Mouse (Mus musculus) MEL-GATA-1-ER (cell line): ENCODE data around the gene Agap1.

ENCODE experiments used
- DNase-seq: peaks from one replicate; pipeline ENCODE4 v3.0.0-alpha.2; 2012; ENCODE audit warnings: low read depth; ENCODE audit errors: extremely low read depth

The Agap1 gene

DNA sequence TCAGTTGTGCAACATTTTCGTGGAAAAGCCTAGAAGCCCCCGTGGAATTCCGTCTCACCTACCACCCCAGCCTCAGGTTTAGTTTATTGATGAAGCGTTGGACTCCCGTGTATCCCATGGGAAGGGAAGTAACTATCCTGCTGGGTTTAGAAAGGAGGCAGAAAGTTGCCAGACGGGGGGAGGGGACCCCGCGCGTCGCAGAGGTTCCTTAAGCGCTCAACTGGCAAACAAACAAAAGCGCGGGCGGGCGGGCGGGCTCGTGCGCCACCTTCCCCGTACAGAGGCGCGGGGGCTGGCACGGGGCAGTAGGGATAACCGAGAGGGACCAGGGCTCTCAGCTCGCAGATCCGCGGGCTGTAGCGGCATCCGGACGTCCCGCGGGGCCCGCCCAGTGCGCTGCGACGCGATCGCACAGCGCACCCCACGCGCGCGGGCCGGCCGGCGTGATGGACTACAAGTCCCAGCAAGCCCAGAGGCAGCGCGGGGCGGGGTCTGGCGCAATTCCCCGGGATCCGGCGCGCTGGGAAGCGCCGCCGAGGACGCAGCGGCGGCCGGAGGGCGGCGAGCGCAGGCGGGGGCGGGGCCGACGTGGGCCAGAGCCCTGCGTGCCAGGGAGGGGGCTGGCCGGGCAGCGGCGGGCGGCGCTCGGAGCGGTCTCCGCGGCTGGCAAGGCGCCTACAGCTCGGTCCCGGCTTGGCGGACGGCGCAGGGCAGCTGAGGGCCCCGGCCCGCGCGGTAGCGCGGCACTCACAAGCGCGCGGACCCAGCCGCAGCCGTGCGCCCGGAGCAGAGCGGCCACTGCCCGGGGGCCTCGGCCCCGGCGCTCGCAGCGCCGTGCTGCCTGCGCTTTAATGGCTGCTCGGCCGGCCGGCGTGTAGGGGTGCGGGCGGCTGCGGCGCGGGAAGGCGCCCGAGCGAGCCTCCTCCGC, at the start of gene Agap1:
Gene Agap1 (plus strand): TSS at position 611 of the 928 bp plus-strand sequence.
- no peak for DNase-seq

DNA sequence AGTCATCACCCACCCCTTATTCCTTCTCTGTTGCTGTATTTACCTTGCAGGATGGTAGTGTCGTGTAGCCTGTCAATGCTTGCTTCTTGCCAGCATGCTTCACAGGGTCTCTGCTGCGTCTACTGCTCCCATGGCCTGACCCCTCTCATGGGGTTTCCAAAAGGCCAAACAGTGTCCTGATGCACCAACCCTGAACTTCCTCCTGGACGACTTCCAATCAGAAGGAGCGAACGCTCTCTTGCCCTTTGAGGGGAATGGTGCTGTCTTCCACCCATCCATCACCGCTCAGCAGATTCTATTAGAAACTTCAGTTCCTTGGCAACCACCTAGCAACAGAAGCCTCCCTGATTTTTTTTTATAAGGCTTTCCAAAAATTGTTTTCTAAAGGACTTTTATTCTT, 48.6 kb upstream of the Agap1 start:
- no peak for DNase-seq

DNA sequence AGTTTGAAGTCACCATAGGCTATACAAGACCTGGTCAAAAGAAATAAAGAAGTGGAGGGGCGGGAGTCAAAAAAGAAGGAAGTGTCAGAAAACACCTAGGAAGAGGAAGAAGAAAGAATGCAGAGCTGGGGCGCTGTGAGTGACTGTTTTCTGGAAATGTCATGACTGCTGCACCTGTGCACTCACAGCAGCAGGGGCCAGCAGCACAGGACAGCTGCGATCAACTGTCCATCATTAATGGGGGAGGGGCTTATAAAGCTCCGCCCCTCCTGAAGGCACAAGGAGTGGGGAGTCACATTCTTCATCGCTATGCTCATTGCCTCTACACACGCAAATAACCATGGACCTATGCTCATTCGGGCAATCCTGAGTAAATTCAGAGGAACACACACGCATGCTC, 46.6 kb upstream of the Agap1 start:
- DNase-seq = no peak

DNA sequence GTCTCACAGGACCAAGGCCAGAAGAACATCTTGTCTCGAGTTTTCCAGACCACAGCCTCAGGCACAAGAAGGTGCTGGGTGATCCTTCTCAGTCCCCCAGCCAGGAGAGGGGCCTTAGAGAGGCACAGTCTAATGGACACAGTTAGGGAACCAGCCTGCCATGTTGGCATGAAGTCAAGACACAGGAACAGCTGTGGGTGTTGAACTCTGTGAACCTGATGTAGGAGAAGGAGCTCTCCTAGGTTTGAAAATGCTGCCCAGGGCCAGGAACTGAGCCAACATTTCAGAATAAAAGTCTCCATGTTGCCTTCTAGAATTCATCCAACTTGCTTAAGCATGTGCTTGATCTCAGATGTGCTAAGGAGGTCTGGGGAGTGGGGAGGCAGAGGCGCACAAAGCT, 41.5 kb upstream of the Agap1 start:
- DNase-seq = no peak

DNA sequence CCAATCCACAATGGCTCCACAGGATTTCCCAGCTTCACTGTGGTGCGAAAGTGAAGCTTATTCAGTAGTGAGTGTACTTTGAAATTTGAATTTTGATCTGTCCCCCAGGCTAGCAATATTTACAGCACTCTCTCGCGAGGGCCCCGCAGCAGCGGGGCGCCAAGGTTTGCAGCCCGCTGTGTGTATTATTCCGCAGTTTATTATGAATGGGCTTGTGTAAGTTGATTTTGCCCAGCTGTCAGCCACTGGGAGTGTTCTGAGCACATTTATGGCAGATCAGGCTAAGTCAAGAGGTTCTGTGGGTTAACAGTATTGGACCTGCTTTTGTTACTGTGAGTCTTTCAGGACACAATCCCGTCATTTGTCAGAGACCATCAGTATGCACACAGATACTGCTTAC, 40.0 kb upstream of the Agap1 start:
- no peak for DNase-seq

DNA sequence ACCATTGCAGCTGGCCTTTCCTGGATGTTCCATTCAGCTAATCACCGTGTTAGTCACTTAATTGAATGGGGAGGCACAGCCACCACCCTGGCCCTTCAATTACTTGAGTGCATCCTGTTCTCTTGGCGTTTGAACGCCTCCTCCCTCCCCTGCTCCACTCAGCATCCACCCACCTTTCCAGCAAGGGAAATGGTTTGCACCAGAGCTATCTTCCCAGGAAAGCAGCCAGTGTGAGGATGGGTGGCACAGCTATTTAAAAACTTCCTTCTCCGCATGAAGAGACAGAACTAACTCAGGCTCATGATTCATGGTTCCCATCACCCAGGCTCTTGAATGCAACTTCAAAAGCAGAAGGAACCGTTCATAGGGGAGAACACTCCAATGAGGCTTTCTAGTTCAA, 37.7 kb upstream of the Agap1 start:
- no peak for DNase-seq

DNA sequence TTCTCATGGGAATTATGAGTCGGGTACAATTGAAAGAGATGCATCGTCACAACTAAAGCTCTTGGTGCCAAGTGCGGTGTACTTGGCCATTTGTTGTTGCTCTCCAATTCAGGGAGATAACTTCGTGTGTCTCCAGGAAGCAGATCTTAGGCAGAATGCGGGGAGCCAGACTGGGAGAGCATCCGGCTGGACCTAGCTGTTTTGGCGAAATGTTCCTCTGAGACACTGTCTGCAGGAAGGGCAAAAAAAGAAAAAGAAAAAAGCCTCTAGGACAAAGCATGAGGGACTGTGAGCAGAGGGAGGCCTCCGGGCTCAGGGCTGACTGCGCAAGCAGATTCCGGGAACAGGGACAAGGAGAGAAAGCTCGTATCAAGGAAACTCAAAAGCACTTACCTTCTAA, 34.0 kb upstream of the Agap1 start:
- DNase-seq = no peak

DNA sequence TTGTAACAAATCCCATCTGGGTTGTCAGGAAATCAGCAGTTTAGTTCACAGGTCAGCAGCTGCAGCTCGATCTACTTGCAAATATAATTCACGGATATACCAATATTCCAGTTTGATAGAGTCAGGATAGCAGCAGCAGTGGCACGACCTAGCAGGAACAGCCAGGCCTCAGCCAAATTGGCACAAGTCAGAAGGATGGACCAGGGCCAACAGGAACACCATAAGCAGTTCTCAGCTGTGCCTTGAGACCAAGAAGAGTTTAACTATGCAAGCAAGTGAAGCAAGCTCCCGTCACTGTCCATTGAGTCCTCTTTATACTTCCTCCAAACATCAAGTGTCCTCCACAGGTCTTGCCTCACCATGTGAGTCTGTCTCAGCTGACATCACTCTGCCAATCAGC, 33.2 kb upstream of the Agap1 start:
- no peak for DNase-seq

DNA sequence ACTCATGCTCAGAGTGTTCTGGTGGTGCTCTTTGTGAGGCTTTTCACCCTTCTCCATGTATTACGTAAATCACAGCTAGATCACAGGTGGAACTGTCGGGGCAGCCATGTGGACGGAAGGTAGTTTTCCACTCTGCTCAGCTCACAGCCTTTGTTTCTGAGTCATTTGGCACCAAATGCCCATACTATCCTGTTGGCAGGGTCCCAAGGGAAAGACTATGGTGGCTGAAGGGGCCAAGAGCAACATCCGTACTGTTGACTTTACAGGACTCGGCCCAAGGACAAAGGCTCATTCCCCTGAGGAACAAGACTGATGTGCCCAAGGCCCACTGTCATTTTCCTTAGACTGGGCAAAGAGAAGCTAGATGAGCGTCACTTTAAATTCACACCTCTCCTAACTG, 30.0 kb upstream of the Agap1 start:
- no peak for DNase-seq

DNA sequence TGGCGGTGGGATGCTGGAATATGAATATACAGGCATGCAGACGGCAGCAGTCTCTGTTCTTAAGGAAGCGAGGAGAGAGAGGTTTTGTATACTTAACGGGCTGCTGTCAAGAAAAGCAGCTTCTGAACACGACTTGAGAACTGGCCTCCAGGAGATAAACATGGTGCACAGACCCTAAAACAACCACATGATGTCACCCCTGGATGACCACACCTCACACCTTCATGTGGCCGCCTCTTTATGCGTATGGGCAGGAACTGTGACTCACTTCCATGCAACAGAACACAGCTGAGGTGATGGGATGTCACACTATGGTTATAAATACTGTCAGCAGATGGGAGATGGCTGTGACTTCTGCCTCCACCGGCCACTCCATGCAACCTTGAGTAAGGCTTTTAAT, 28.5 kb upstream of the Agap1 start:
- no peak for DNase-seq

DNA sequence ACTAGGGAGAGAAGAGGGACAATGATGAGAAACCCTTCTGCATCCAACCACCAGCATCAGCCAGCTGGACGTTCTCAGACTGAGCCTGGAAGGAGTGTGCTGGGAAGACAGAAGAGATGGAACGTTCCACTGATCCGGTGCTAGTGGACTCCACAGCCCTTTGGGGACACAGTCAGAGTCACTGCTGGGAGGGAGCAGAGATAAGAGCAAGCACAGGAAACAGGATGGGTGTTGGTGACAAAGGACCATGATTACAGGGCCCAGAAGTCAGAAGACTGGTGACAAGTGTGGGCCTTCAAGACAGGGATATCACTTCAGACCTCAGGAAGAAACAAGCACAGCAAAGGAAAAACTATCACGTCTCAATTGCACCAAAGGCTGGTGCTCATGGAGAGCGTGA, 25.9 kb upstream of the Agap1 start:
- DNase-seq = no peak

DNA sequence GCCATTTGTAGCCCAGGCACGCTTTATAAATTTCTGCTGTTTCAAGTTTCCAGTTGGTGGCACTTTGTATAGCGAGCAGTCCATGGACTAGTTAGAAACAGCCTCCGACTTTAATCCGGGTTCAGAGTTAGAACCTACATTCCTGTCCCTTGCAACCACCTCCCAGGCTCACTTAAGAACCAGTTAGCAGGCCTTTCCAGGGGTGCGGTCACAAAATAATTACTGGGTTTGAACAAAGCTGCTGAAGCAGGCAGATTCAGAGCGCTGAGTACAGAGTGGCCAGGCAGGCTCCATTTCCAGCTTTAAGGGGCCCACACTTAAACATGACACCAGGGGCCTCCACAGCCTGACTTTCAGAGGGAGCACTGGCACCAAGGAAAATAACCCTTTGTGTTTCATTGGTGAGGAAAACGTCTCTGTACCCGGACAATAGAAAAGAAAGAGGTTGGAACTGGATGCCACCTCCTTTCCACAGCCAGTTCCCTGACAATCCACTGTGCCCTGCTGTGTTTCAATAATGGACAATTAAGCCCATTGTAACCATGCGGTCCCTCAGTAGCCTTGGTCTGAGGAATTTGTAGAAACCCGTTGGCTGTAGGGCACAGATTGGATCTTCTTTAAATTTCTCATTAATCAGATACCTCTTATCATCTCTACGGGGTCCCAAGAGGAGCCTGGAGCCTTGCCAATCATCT, 24.5 kb upstream of the Agap1 start:
- DNase-seq = no peak

DNA sequence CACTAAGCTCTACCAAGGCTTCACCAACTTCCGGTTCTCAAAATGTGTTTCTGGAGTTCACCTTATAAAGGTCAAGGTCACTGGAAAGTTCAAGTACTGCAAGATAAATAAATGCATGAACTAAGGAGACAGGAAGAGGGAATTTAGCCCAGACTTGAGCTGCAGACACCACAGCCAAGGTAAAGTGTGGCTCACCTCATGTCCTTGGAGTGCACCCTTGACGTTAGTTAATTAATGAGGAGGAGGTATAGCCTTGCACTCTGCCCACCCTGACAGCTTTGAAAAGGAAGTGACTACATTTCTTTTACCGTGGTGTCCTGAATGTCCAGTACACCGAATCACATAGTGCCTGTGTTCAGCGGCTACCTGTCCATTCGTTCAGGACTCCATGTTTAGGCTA, 15.3 kb upstream of the Agap1 start:
- no peak for DNase-seq

DNA sequence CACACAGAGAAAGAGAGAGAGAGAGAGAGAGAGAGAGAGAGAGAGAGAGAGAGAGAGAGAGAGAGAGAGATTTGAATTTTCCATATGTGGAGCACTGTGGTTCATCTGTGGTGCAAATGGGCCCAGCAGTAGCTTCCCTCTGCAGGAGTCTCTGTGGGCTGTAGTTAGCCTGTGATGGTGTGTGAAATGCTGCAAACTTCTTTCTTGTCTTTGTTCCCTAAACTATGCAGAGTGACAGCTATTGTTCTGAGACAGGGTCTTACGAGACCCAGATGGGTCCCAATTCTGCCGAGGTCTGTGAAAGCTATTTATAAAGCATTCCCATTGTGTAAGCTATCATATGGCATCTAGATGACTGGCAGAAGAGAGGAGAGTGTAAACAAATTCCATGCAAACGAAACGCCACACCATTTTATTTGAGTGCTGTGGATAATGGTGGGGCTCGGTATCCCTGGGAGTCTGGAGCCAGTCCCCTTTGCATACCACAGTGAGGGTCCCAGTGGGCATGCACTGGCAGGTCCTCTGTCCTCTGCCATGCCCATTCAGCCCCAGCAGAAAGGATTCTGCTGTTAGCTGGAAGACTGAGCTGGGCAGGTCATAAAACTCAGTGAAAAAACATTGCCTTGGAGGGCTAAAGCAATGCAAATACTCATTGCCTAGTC, 13.2 kb upstream of the Agap1 start:
- no peak for DNase-seq

DNA sequence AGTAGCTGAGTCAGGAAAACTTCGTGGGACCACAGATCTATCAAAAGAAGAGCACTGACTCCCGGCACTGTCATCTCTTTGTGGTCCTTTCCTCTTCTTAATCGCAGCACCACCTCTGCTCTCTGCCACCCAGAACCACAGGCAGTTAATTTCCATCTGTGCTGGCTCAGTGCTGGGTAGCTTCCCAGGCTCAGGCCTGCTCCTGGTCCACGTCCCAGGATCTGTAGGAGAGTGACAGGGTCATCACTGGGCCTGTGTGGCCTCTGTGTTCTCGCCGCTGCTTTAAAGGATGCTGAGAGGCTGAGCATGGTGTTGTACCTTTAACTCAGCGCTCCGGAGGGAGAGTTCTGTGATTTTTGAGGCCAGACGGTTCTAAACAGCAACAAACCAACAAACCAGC, 11.1 kb upstream of the Agap1 start:
- no peak for DNase-seq

DNA sequence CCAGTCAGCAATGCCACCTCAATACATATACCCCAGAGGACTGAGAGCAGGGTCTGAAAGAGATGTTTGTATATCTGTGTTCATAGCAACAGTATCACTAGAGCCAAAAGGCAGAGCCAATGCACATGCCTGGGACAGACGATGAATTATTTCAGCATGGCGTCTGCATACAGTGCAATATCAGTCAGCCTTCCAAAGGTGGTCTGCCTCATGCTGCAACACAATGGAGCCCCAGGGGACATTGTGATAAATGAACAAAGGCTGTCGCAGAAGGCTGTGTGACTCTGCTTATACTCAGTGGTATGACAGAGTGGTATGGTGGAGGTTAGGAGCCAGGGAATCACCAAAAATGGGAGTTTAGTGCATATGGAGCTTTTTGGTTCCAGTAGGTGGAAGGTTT, 10.6 kb upstream of the Agap1 start:
- DNase-seq = no peak

DNA sequence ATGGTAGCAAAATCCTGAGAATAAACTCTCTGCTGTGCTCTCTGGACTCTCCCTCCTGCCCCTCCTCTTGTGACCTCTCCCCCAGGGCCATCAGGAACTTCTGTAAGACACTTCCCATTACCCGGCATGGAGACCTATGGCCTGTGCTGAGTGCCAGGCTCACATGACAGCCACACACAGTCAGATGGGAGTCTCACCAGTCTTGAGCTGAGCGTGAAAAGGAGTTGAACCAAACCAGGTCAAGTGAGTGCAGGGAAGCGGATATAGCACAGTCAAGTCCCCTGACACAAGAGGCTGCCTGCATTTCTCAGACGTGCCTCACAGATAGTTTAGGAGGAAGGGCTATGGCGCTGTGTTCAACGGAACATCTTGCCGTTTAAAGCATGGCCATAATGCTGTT, 4.5 kb upstream of the Agap1 start:
- DNase-seq = no peak

DNA sequence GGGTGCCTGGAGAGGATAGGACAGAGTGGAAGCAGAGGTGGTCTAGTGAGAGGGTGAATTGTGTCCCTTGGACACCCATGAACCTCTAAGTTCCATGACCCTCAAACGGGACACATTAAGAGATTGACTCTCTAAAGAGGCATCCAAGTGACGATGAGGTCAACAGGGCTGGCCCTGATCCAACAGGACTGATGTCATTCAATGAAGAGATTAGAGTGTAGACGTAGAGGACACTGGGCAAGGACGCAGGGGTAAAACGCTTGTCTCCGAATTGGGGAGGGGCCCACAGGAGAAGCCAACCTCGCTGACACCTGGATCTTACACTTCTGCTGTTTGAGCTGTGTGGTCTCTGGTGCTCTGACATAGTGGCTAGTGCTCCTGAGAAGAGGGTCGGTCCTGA, 2.5 kb upstream of the Agap1 start:
- no peak for DNase-seq

DNA sequence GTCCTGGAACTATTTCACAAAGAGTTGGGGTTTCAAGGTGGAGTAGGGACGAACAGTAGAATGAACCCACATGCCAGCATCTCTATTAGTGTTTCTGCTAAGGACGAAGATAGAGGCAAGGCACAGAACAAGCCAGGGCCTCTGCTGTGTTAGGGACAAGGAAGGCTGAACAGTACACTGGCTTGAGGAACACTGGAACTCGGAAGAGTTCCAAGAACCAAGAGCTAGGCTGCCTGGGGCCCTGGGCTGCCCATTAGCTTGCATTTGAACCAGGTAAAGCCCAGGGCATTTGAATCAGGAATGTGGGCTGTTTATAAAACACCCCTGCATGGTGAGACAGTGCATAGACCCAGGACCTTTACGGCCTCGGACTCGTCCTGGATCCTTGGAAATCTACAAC, 940 bp upstream of the Agap1 start:
- DNase-seq = no peak

DNA sequence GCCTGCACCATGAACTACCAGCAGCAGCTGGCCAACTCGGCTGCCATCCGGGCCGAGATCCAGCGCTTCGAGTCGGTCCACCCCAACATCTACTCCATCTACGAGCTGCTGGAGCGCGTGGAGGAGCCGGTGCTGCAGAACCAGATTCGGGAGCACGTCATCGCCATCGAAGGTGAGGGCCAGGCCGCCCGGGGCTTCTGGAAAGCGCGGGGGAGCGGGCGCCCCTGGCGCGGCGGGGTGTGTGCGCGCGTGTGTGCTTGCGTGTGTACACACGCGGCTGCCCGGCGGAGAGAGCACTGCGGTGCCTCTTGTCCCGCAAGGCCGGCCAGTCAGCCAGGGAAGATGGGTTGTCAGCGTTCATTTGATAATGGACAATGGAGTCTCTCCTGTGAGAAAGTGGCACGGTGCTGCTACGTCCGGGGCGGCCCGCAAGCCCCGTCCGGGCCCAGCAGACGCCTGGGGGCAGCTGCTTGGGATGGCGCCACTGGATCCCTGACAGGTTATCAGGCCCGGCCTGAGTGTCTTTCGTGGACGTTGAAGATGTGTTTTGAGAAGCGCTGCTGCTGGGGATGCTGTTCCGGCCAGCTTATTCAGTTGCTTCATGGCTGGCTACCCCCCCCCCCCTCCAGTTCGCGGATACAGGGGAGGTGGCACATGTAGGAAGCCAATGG, 950 bp downstream of the Agap1 start:
- no peak for DNase-seq

DNA sequence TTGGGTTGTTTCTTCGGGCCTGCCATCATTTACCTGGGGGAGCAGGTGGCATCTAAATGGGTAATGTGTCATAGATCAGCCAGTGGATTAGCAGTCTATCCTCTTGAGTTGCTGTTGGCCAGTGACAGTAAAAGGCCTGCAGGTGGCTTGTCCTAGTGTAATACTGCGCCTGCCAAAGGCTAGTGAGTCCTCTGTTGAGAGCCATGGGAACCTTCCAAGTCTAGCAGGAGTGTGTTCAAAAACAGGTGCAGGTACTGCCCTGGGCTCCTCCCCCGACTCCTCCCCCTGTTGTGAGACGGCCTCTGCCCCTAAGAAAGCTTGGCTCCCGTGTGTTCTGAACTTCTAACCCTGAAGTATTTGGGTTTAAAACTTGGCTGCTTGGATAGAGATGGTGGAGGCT, 1.9 kb downstream of the Agap1 start:
- no peak for DNase-seq
